Mouse (Mus musculus) thymus, postnatal 4 days (tissue): ENCODE data around the gene Synpr.
"Not testable (repeated sequence)": the region's sequence is repeated elsewhere in the genome, so short reads cannot be mapped to it uniquely, and the experiment has no call there.

Experiments used
- DNase-seq: peaks from one replicate; pipeline ENCODE4 v3.0.0; 2021

Gene Synpr

GRCm38 (mm10) chr14:13284091-13284844 is at the start of gene Synpr:
TSS of gene Synpr (plus strand) at chr14:13284780.
- no peak for DNase-seq

DNA sequence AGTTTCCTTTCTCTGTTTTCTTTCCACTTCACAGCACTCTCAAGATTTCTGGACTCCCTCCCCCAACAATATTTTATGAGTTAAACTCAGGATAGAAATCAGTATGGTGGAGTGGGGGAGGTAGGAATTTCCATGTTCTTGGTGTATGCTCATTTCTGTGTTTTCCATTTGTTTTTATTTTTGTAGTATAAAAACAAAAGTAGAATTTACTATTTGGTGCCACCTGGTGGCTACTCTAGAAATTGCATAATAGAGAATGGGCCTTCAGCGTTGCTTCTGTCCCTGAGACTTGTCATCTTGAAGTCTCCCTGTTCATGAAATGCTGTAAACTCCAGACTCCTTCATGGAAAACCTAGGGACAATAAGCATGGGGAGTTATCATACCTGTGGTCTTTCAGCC is 47.7 kb upstream of the Synpr start:
- no peak for DNase-seq

GRCm38 (mm10) chr14:13247431-13247830 is 37.1 kb upstream of the Synpr start:
- no peak for DNase-seq

DNA sequence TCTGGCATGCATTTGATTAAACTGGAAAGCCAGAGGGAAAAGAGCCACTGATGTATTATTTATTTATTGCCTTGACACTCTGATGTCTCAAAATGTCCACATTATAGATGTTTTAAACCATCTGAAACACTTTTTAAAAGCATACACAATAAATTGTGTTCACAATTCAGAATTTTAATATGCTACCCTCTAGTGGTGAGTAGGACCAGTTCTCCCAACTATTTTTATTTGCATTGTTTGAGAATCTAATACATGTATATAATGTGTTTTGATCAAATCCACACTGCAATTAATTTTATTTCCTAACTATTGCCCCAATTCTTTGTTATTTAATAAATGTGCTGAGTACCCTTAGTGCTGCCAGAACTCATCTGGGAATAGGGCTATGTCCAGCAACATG is 35.2 kb upstream of the Synpr start:
- DNase-seq, result no peak

DNA sequence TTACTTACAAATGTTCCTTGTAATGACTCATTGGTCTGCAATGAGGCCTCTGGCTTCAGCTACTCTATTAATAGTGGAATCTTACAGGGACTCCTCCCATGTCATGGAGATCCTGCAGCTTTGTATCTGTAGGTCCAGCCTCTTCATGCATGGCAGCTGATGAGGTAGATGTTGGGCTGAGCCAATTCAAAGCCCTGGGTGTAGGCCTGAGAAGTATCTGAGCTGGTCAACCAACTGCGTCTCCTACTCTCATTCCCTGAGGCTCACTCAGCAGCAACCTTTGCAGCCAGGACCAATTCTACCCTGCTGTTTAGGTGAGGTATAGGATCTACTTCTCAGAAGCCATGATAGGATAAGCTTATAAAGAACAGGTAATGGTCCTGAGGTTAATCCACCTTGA is 32.0 kb upstream of the Synpr start:
- no peak for DNase-seq

DNA sequence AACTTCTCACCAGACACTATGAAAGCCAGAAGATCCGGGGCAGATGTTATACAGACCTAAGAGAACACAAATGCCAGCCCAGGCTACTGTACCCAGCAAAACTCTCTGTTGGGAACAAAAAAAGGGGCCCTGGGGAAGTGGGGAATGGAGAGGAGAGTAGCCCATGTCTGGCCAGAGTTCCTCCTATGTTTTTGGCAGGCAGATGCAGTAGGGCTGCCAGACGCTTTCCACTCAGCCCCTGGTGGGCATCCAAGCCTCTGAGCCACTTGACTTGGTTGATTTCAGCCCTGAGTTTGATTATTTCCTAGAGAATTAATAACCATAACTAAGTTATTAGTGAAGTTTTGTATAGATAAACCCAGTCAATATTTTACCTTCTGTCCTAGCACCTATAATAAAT is 29.8 kb upstream of the Synpr start:
- DNase-seq, result not testable (repeated sequence)

DNA sequence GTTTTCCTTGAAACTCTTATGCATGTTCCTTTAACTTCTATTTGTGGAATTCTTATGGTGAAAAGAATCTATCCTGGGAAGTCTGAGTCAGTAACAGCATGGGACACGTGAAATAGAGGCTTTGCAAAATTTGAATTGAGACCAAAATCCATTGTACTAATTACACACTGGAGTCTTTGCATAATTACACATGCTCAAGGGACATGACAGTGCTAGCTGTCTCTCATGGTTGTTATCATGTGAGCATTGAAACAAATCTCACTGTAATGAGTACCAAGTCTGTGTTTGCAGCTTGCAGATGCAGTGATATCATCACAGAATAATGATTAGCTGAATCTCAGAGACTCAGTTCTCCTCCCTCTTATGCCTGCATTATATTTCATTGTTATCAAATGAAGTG is 22.2 kb upstream of the Synpr start:
- DNase-seq, result no peak

DNA sequence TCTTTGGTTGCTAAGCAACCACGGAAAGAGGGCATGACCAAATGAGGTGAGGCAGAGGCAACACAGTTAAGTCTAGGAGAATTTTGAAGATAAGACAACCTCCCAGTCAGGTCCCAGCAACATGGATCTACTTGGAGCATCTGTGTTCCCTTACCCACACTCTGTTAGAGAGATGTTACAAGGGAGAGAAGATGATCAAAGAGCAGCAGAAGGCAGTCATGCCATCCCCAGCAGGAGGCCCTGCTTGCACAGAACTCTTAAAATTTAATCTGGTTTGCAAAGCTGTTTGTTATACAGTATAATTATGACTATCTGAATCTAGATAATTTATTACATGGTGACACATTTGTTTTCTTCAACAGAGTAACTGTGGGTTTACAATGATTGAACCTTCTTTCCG is 18.2 kb upstream of the Synpr start:
- DNase-seq, result no peak

DNA sequence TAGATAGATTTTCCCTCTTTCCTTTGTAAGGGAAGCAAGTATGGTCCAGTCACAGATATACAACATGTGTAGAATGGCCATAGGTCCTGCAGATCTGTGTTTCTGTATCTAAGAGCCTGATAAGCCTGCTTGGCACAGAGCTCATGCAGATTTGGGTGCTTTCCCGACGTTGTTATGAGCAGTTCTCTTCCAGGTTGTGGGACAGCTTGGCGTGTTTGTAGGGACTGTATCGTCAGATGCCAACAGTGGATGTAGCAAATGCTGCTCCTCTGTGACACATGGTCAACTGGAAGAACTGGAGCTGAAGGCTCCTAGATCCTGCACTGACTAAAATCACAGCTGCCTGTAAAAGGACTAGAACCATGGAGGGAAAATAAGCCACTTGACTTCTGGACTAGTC is 17.4 kb upstream of the Synpr start:
- DNase-seq, result no peak

DNA sequence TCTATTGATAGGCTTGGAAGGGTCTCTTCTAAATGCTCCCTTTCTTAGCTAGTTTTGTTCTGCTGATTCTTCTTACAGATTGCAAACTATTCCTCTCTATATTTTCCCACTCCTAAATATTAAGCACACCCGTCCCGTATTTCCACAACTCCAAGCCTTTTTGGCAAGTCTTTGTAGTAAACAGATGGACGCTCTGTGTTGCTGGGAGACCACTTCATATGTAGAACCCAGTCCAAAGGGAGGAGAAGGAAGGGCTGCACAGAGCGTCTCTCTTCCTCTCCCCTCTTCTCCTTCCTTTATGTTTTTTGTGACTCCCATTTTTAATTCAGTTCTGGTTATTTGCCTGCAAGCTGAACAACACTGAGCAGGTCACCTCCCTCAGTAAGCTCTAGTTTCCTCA is 1.4 kb upstream of the Synpr start:
- DNase-seq, result no peak

GRCm38 (mm10) chr14:13284845-13285198 is 242 bp downstream of the Synpr start:
- DNase-seq, result no peak

DNA sequence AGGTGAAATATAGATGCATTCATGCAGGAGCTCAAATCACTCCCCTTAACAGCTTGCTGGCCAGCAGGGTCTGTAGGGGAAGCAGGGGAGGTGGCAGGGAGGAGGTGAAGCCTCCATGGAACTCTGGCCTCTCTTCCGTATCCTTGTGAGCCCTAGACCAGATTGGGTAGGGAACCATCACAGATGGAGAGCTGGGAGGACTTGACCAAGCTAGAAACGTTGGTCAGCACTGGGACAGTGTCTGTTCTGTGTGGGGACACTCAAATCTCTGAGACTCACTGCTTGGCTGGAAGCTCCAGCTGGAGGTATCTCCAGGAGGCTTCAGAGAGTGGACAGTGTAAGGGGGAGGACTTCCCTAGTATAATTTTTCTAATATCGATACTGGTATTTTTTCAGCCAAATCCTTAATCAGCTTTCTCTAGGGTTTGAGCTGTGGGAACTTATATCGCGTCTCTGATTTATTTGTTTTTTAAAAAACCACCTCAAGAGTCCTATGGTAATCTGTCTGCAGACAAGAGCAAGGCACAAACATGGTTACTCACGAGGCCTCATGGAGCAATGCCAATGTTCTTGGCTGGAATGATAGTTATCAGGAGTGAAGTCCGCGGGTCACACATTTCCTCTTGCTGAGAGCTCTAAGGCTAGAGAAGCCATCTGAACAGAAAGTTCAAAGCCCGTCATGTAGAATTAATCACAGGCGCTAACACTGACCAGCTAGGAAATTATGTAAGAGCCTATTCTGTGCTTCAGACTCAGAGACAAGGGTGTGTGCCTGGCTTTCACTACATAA is 956 bp downstream of the Synpr start:
- no peak for DNase-seq

- no peak for DNase-seq
These were observed 9.6 kb downstream of the Synpr start for GRCm38 (mm10) chr14:13294200-13294599.

DNA sequence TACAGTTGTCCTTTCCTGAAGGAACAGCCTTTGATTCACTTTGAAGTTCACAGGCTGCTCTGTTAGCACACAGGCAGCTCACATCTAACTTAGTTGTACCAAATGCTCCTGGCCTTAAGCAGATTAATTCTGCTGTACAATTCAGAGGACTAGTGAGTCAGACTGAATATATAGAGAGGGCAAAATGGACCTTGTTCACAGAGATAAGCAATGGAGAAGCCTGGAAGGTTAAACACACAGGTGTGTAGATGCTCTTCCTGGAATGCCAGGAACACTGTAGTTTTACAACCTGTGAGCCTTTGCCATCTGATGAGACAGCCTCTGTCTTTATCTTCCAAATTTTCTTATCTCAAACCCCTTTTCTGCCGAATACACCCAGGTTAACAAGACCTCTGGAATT is 29.7 kb downstream of the Synpr start:
- DNase-seq, result no peak

DNA sequence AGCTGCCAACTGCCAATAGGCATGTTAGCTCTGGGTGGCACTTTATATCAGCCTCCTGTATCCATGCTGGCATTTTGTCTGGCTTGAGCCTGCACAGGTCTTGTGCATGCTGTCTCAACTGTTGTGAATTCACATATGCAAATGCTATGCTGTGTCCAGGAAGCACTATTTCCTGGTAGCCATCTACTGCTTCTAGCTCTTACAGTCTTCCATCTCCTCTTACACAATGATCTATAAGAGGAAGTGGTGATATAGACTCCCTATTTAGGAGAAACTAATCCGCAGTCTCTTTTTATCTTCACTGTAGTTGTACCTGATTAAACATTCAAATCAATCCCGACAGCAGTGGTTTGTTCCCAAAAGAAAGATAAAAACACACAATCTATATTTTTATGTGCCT is 43.9 kb downstream of the Synpr start:
- DNase-seq, result no peak

DNA sequence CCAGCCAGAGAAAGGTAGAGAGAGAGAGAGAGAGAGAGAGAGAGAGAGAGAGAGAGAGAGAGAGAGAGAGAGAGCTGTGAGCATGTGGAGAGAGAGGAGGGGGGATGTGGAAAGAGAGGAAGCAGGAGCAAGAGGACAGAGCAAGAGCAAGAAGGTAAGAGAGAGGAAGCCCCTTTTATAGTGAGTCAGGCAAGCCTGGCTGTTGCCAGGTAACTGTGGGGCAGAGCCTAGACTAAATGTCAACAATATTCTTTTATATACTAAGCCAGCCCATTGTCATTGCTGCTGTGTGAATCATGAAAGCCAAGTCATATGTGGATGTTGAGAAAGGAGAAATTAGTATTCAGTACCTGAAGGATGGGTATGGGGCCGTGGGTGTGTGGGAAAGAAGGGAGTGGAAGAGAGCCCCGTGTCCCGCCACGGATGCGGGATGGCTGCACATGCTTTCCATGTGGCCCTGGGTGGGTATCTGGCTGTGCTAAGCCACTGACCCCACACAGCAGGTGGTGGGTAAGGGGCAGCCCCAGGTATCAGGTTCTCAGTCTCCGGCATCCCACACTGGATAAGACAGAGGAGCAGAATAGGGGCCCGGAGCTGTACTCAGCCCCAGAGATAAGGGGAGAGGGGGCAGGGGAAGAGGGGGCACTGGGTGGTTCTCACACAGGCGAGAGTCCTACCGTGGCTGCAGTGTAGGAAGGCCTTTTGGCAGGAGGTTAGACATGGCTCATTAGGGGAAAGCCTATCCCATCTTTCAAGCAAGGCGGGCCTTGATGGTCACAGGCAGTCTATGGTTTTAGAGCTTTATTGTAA is 48.1 kb downstream of the Synpr start:
- DNase-seq, result no peak

GRCm38 (mm10) chr14:13333372-13333771 is 48.8 kb downstream of the Synpr start:
- DNase-seq, result no peak

GRCm38 (mm10) chr14:13336162-13336561 is 51.6 kb downstream of the Synpr start:
- no peak for DNase-seq

DNA sequence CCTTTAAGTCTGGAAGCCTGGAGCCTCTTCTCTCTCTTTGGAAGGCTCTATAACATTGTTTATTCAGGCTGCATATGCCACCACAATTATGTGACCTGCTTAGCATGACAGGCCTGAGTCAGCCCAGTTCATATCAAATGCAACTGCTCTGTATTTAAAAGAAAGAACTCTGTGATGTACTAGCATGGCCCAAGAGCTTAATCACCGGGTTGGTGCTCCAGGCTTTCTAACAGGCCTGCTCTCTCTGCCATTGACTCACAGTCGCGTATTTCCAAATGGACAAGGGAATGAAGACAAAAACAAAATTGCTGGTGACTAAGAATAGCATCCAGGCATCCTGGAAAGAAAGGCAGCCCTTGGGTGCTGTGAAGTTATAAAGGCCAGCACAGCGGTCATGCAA is 56.1 kb downstream of the Synpr start:
- no peak for DNase-seq

DNA sequence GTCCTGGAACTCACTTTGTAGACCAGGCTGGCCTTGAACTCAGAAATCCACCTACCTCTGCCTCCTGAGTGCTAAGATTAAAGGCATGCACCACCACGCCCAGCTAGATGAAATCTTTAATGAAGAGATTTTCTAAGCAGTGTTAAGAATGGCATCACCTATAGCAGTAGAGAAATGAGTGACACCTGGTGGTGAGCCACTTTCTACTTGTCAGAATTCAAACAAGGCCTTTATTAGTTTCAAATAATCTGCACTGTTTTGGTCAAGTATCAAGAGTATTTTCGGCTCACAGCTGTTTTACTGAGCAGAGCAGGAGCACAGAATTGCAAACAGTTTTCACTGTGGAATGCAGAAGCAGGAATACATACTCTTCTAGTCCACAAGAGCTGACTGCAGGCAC is 59.7 kb downstream of the Synpr start:
- no peak for DNase-seq

GRCm38 (mm10) chr14:13349170-13349865 is 64.7 kb downstream of the Synpr start:
- DNase-seq, result no peak

DNA sequence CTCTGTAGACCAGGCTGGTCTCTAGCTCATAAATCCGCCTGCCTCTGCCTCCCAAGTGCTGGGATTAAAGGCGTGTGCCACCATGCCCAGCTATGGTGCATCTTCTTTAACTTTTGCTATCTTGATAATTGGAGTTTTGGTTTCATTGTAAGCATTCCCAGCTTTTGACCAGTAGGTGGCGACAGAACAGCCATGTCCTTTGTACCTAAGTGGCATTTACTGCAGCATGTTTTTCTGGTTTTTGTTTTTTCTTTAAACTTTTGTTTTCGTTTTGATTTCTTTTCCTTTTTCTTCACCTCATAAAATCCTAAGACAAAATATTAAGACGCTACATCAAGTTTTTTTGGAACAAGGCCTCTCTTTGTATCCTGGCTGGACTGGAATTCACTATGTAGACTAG is 69.6 kb downstream of the Synpr start:
- DNase-seq, result peak; percentile 16
